Mouse (Mus musculus): ENCODE measurements around the gene Pink1. TPM values are rescaled to one million over a fixed set of nuclear protein-coding genes. Genes with fewer than 3 reads are reported as not detected.

The Pink1 gene
- total RNA-seq, 2 experiments from 2014 or later: 181 to 190 TPM

- intact Hi-C loops (cut with DNase I): no loop called here
- no peak for DNase-seq (ENCODE audit: low spot score in 2 of 2)
Observed at GRCm38 (mm10) chr4:138288691-138289090, 37.4 kb downstream of the Pink1 start.

- no peak for DNase-seq (ENCODE audit: low spot score in 2 of 2)
- intact Hi-C loops (cut with DNase I): no loop called here
Observed at GRCm38 (mm10) chr4:138286411-138286810, 39.7 kb downstream of the Pink1 start.

GRCm38 (mm10) chr4:138282834-138283233 is 43.3 kb downstream of the Pink1 start:
- intact Hi-C loops (cut with DNase I): no loop called here
- DNase-seq (ENCODE audit: low spot score in 2 of 2): peak; percentile 73 to 93

GRCm38 (mm10) chr4:138278346-138278745 is 47.8 kb downstream of the Pink1 start:
- peak; percentile 39 to 52 for DNase-seq (ENCODE audit: low spot score in 2 of 2)
- intact Hi-C loops (cut with DNase I): no loop called here

GRCm38 (mm10) chr4:138272011-138272997 is 53.8 kb downstream of the Pink1 start:
- DNase-seq (ENCODE audit: low spot score in 2 of 2): peak; percentile 65 to 83
- intact Hi-C loops (cut with DNase I): no loop called here

- intact Hi-C loops (cut with DNase I): no loop called here
- no peak for DNase-seq (ENCODE audit: low spot score in 2 of 2)
Observed at GRCm38 (mm10) chr4:138267869-138268268, 58.2 kb downstream of the Pink1 start.

Small RNA genes lying within 50 kb of the gene (microRNA-seq; reads per million reads assigned to microRNA genes)
- 0 reads per million in 2 experiments for gene Gm27646
- gene Mir7019: 11.6 to 12.1 reads per million in 2 experiments

Other genes starting within 250 kb of the Pink1 start
- 100 to 1,000 TPM; 149 to 154 TPM for gene Hp1bp3, start 110.0 kb downstream of the Pink1 start, total RNA-seq (2021)
- gene Sh2d5, start 75.9 kb downstream of the Pink1 start, total RNA-seq (2021): 10 to 100 TPM; 35.2 to 37.1 TPM
- 10 to 100 TPM; 16.7 to 18.0 TPM for gene Kif17, start 75.9 kb downstream of the Pink1 start, total RNA-seq (2021)
- gene Ddost, start 21.6 kb downstream of the Pink1 start, total RNA-seq (2021): 100 to 1,000 TPM in 1 of 2 experiments, 10 to 100 TPM in 1; 96.9 to 101 TPM
- gene Cda, start 41.7 kb upstream of the Pink1 start, total RNA-seq (2021): 1 to 10 TPM; 3.3 to 4.1 TPM
- 10 to 100 TPM; 33.9 TPM for gene Fam43b, start 70.2 kb upstream of the Pink1 start, total RNA-seq (2021)
- 10 to 100 TPM; 50.5 to 55.9 TPM for gene Mul1, start 108.4 kb upstream of the Pink1 start, total RNA-seq (2021)
- 100 to 1,000 TPM; 755 to 854 TPM for gene Camk2n1, start 128.0 kb upstream of the Pink1 start, total RNA-seq (2021)

All from left cerebral cortex, postnatal 14 days (tissue).